Mouse (Mus musculus) hindbrain, embryonic 16.5 days (tissue): ENCODE results near the gene Olfr744. TPM values are rescaled to one million over a fixed set of nuclear protein-coding genes. Genes with fewer than 3 reads are reported as not detected.
"Not testable (repeated sequence)": the region's sequence is repeated elsewhere in the genome, so short reads cannot be mapped to it uniquely, and the experiment has no call there.

ENCODE experiments used
- ATAC-seq: fragments of 200-750 bp; cut with Nextera tagmentation; 2 replicates; pipeline ENCODE4 v1.8.0; 2017; ENCODE audit warnings: moderate TSS enrichment, moderate library complexity
- H3K27ac ChIP-seq: fragments of 300-500 bp; sonication (generic); 2 replicates; pipeline ENCODE4 v1.5.1; 2014; ENCODE audit warnings: low read depth, mild to moderate bottlenecking, control low read depth, low read length, moderate library complexity
- H3K27me3 ChIP-seq: fragments of 300-500 bp; sonication (generic); replicated peaks from 2 replicates; pipeline ENCODE4 v1.6.1; 2014; ENCODE audit warnings: low read length; ENCODE audit not compliant: control insufficient read depth, insufficient read depth
- H3K36me3 ChIP-seq: fragments of 300-500 bp; sonication (generic); 2 replicates; pipeline ENCODE4 v1.6.1; 2014; ENCODE audit warnings: mild to moderate bottlenecking, low read length, moderate library complexity, mixed read lengths; ENCODE audit not compliant: control insufficient read depth, insufficient read depth
- H3K4me1 ChIP-seq: fragments of 300-500 bp; sonication (generic); 2 replicates; pipeline ENCODE4 v1.6.1; 2014; ENCODE audit warnings: low read depth, low read length; ENCODE audit not compliant: control insufficient read depth, insufficient read depth
- H3K4me2 ChIP-seq: fragments of 300-500 bp; sonication (generic); 2 replicates; pipeline ENCODE4 v1.6.1; 2014; ENCODE audit warnings: mild to moderate bottlenecking, low read length, control low read depth, moderate library complexity
- H3K4me3 ChIP-seq: fragments of 300-500 bp; sonication (generic); 2 replicates; pipeline ENCODE4 v1.5.1; 2014; ENCODE audit warnings: mild to moderate bottlenecking, low read length, control low read depth, moderate library complexity
- H3K9ac ChIP-seq: fragments of 300-500 bp; sonication (generic); 2 replicates; pipeline ENCODE4 v1.6.1; 2014; ENCODE audit warnings: low read depth, mild to moderate bottlenecking, control low read depth, low read length, moderate library complexity
- H3K9me3 ChIP-seq: fragments of 300-500 bp; sonication (generic); 2 replicates; pipeline ENCODE4 v1.6.1; 2014; ENCODE audit warnings: mild to moderate bottlenecking, low read length, moderate library complexity; ENCODE audit not compliant: control insufficient read depth
- whole genome bisulfite sequencing: fragments of 180-500 bp; shearing (Covaris S2); extraction: QIAGEN DNeasy Blood & Tissue Kit; methylation state at CpG from one replicate; pipeline ENCODE4 v1.1.7; 2014; 5-methylcytosine and 5-hydroxymethylcytosine counted together
- polyA plus RNA-seq: library from polyadenylated mRNA; unstranded; fragments of >200 nt; fragmentation: Nextera tagmentation; extraction: Ambion mirVana; gene quantifications from 2 replicates; pipeline ENCODE4 v1.2.1, GENCODE M21; 2015

The Olfr744 gene
- polyA plus RNA-seq = not detected in 2 replicates

DNA sequence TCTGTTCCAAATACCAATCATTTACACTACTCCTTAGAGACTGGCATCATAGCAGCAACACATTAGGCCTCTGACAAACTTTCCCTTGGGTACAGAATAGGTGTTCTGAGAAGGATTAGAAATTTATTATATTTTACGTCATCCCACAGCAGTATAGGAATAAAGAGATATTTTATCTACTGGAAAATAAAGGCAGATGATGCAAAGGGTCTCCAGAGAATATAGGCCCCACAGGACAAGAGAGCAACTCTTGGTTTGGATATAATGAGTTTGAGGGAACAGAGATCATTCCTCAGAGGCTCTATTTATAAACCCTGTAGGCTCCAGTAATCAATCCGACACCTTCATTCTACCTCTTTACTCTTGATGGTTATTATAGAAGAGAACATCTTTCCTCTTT, at the start of gene Olfr744:
TSS of gene Olfr744 (plus strand) at position 301 of the 400 bp plus-strand sequence.
- 92% methylated on average over 2 of the region's 2 CpGs for WGBS
- Histone ChIP-seq H3K4me3 (no peak within 1 kb of the TSS), H3K36me3 (no peaks in the 10 kb centered on the region), H3K4me2 (no peak within 1 kb of the TSS), H3K4me1 (no peaks in the 10 kb centered on the region), H3K9me3 (no peaks in the 10 kb centered on the region; the same call in 1 of the 2 replicates), H3K9ac (no peak within 1 kb of the TSS), H3K27ac (no peak within 1 kb of the TSS), H3K27me3 (no peaks in the 10 kb centered on the region)
- no peak for ATAC-seq

DNA sequence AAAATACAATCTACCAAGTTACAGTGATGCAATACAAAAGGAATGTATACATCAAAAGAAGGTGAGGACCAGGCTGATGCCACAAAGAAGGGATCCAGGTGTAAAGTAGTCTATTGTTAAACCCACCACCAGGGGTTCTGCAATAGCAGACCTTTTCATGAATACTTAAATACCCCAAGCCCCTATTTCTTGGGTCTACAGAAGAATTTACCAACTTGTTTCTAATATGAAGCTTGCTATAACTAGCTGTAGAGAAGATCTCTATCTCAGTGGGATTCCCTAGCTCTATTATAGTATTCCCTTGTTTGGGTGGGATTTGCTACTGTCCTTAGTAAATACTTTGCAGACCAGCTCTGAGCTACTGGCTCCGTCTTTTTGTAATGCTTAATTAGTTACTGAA, 41.6 kb upstream of the Olfr744 start:
- H3K27ac ChIP-seq, H3K4me2 ChIP-seq, H3K9ac ChIP-seq, H3K36me3 ChIP-seq, ATAC-seq, H3K4me1 ChIP-seq, H3K4me3 ChIP-seq, H3K9me3 ChIP-seq, H3K27me3 ChIP-seq: not testable (repeated sequence)
- 67% methylated on average over 1 of the region's 1 CpGs for WGBS

DNA sequence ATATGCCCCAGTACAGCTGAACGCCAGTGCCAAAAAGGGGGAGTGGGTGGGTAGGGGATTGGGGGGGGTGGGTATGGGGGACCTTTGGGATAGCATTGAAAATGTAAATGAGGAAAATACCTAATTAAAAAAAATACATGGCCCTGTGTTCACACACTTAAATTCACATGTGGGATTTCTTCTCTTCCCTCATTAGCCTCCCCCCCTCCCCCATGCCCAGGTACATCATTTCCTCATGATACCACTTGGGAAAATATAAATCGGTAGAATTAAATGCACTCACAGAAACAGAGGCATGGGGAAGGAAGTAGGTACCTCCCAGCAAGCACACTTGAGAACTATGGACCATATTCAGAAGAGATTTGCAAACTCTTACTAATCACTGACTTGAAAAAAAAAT, 24.4 kb downstream of the Olfr744 start, which contains the start of gene Olfr745:
TSS of gene Olfr745 (plus strand) at position 301 of the 400 bp plus-strand sequence.
- Histone ChIP-seq H3K4me1 (no peaks in the 10 kb centered on the region), H3K4me2 (no peak within 1 kb of the TSS), H3K36me3 (no peaks in the 10 kb centered on the region), H3K4me3 (no peak within 1 kb of the TSS), H3K27me3 (no peaks in the 10 kb centered on the region), H3K9me3 (no peaks in the 10 kb centered on the region), H3K9ac (no peak within 1 kb of the TSS), H3K27ac (no peak within 1 kb of the TSS)
- ATAC-seq = no peak
- 94% methylated on average over 2 of the region's 2 CpGs for WGBS

DNA sequence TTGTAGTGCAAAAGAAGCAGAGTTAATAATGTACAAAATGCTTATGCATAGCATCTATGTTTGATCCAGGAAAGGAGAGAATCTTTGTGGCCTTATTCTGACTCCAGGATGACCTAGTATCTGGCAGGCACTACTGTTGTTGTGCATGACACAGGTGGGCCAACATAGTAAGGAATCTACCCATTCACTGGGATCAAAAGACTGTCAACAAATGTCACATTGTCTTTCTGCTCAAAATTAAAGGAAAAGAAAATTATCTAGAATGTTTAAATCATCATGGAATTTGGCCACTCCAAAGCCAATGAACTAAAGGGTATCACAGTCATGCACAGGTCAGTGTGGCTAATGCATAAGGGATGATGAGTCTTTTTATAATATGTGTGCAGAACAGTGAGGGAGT, 32.1 kb downstream of the Olfr744 start, which contains the start of gene Olfr746:
TSS of gene Olfr746 (plus strand) at position 301 of the 400 bp plus-strand sequence.
- Histone ChIP-seq H3K36me3 (no peaks in the 10 kb centered on the region), H3K4me3 (no peak within 1 kb of the TSS), H3K4me1 (no peaks in the 10 kb centered on the region), H3K9ac (no peak within 1 kb of the TSS), H3K9me3 (no peaks in the 10 kb centered on the region), H3K27ac (no peak within 1 kb of the TSS), H3K27me3 (no peaks in the 10 kb centered on the region), H3K4me2 (no peak within 1 kb of the TSS)
- ATAC-seq = no peak

Other genes starting within 250 kb of the Olfr744 start
- gene Olfr736, start 233.7 kb upstream of the Olfr744 start, polyA plus RNA-seq = not detected in 2 replicates
- not detected in 2 replicates for gene Olfr738, start 207.3 kb upstream of the Olfr744 start, polyA plus RNA-seq
- not detected in 2 replicates for gene Olfr739, start 196.3 kb upstream of the Olfr744 start, polyA plus RNA-seq
- gene Olfr740, start 169.3 kb upstream of the Olfr744 start, polyA plus RNA-seq = not detected in 2 replicates
- gene Olfr741, start 142.1 kb upstream of the Olfr744 start, polyA plus RNA-seq = not detected in 2 replicates
- gene Olfr742, start 111.3 kb upstream of the Olfr744 start, polyA plus RNA-seq = not detected in 2 replicates
- gene Olfr743, start 93.0 kb upstream of the Olfr744 start, polyA plus RNA-seq = not detected in 2 replicates
- gene Olfr745, start 24.5 kb downstream of the Olfr744 start, polyA plus RNA-seq = not detected in 2 replicates
- gene Olfr746, start 32.2 kb downstream of the Olfr744 start, polyA plus RNA-seq = not detected in 2 replicates
- gene Olfr747, start 78.3 kb downstream of the Olfr744 start, polyA plus RNA-seq = not detected in 2 replicates
- not detected in 2 replicates for gene Olfr748, start 92.5 kb downstream of the Olfr744 start, polyA plus RNA-seq
- gene Olfr749, start 130.2 kb downstream of the Olfr744 start, polyA plus RNA-seq = not detected in 2 replicates
- gene Ttc5, start 170.6 kb downstream of the Olfr744 start, polyA plus RNA-seq = 121 and 123 TPM in 2 replicates
- gene Ccnb1ip1, start 192.9 kb downstream of the Olfr744 start, polyA plus RNA-seq = not detected in 2 replicates
- 42.7 and 43.1 TPM in 2 replicates for gene Parp2, start 193.0 kb downstream of the Olfr744 start, polyA plus RNA-seq